ENCODE assay signal across 12 mouse cellular contexts in genomic region chr4:117259909-117260308, GRCm38 (mm10). TPM values are rescaled to one million over a fixed set of nuclear protein-coding genes. Genes with fewer than 3 reads are reported as not detected.
DNase-seq lines count a peak whose midpoint lies in the region; ATAC-seq and TF ChIP-seq lines count a peak whose summit lies in the region.
"Not testable (repeated sequence)": the region's sequence is repeated elsewhere in the genome, so short reads cannot be mapped to it uniquely, and the experiment has no call there.
"Had no signal": no experiment of that assay in that cellular context is flagged by ENCODE, and none has a peak within 500 bp of the region (broad histone marks: within the 10 kb centered on the region; RNA-seq: fewer than 3 reads in every experiment).

No protein-coding gene starts in this region.

- not testable (repeated sequence) for H3K36me3 ChIP-seq in ES-E14 (ENCODE audit: control insufficient read depth, insufficient read depth, low read length, poor library complexity, severe bottlenecking); heart, adult 2 months (ENCODE audit: control insufficient read depth, insufficient read depth, low read length); kidney, adult 2 months (ENCODE audit: control insufficient read depth, insufficient read depth, low read length); liver, adult 2 months (ENCODE audit: control insufficient read depth, insufficient read depth, low read length); lung, postnatal 0 days (ENCODE audit: insufficient read depth, low read length)

- WGBS in heart, adult 2 months = 70% methylated on average over 6 of the region's 6 CpGs
- whole genome bisulfite sequencing in kidney, adult 2 months = 85% methylated on average over 6 of the region's 6 CpGs
- 83% methylated on average over 6 of the region's 6 CpGs for WGBS in liver, adult 2 months
- 74% methylated on average over 6 of the region's 6 CpGs for WGBS in lung, postnatal 0 days

- not testable (repeated sequence) for H3K27ac ChIP-seq in ES-E14 (ENCODE audit: insufficient read depth, low read depth, low read length, poor library complexity, severe bottlenecking); heart, adult 2 months; kidney, adult 2 months (ENCODE audit: insufficient read depth, low read depth, low read length); liver, adult 2 months (replicated peaks; ENCODE audit: insufficient read depth, low read depth, low read length); lung, postnatal 0 days (ENCODE audit: low read length)

- in situ Hi-C loops in ES-E14 (cut with MboI; ENCODE audit: low sequenced_read_pairs in 2 of 2, unreplicated experiment in 2 of 2) = not testable (repeated sequence)

- not testable (repeated sequence) for H3K9me3 ChIP-seq in ES-E14 (ENCODE audit: control insufficient read depth, insufficient read depth, low read depth, low read length); lung, postnatal 0 days (ENCODE audit: low read length)

- peak; percentile 17; the same call in 1 of the 2 replicates for TF ChIP-seq CTCF in heart, adult 2 months (IDR thresholded peaks at IDR 0.05)
- TF ChIP-seq CTCF in kidney, adult 2 months (conservative IDR thresholded peaks at IDR 0.05; ENCODE audit: insufficient read depth, insufficient read length, low read depth, low read length) = peak; percentile 26; the same call in 1 of the 2 replicates
- peak; percentile 37 for TF ChIP-seq CTCF in liver, adult 2 months (IDR thresholded peaks at IDR 0.05; ENCODE audit: low read depth, low read length)
- peak; percentile 27; the same call in 1 of the 2 replicates for TF ChIP-seq CTCF in lung, postnatal 0 days (IDR thresholded peaks at IDR 0.05)

- intact Hi-C loops in heart, adult 2 months (cut with DNase I) = not testable (repeated sequence)

- not testable (repeated sequence) for TF ChIP-seq POLR2A in heart, adult 2 months (IDR thresholded peaks at IDR 0.05; ENCODE audit: insufficient read depth, low read depth, low read length); kidney, adult 2 months (IDR thresholded peaks at IDR 0.05; ENCODE audit: low read depth, low read length); liver, adult 2 months (IDR thresholded peaks at IDR 0.05; ENCODE audit: extremely low read depth, insufficient read depth, low read length)

- H3K4me2 ChIP-seq in lung, postnatal 0 days (replicated peaks; ENCODE audit: low read depth, low read length) = not testable (repeated sequence)

- not testable (repeated sequence) for H3K4me3 ChIP-seq in ES-E14 (ENCODE audit: insufficient read depth in 1 of 2, low read depth in 1 of 2, low read length in 2 of 2, poor library complexity in 1 of 2, severe bottlenecking in 1 of 2); heart, adult 2 months; kidney, adult 2 months (ENCODE audit: insufficient read depth, low read depth, low read length); liver, adult 2 months (ENCODE audit: insufficient read depth, low read depth, low read length); lung, postnatal 0 days (ENCODE audit: low read depth, low read length)

- H3K9ac ChIP-seq in ES-E14 (ENCODE audit: insufficient read depth, low read depth, low read length, poor library complexity, severe bottlenecking); heart, adult 2 months (ENCODE audit: low read depth, low read length); liver, adult 2 months (ENCODE audit: low read depth, low read length); lung, postnatal 0 days (replicated peaks; ENCODE audit: low read depth): not testable (repeated sequence)

- peak; percentile 29 for DNase-seq in CD4-positive, CD25-positive, alpha-beta regulatory T cell, adult 2 months (ENCODE audit: low read depth, low spot score)
- not testable (repeated sequence) for DNase-seq in ES-E14 (ENCODE audit: low read depth, low spot score); heart, adult 2 months; kidney, adult 2 months; liver, adult 2 months (ENCODE audit: extremely low read depth, low read depth, low spot score); lung, postnatal 0 days (ENCODE audit: low spot score)
- peak; percentile 55 for DNase-seq in adrenal gland, postnatal 14 days

- H3K79me2 ChIP-seq in heart, adult 2 months (replicated peaks; ENCODE audit: control insufficient read depth, insufficient read depth, low read length); liver, adult 2 months (ENCODE audit: control insufficient read depth, insufficient read depth, low read length): not testable (repeated sequence)

- not testable (repeated sequence) for H3K4me1 ChIP-seq in ES-E14 (ENCODE audit: control insufficient read depth in 2 of 2, insufficient read depth in 2 of 2, low read length in 2 of 2, poor library complexity in 1 of 2); heart, adult 2 months (ENCODE audit: control insufficient read depth, insufficient read depth, low read length); kidney, adult 2 months (ENCODE audit: control insufficient read depth, insufficient read depth, low read length); liver, adult 2 months (ENCODE audit: control insufficient read depth, insufficient read depth, low read length); lung, postnatal 0 days (ENCODE audit: insufficient read depth, low read depth, low read length)

- not testable (repeated sequence) for H3K27me3 ChIP-seq in heart, adult 2 months (ENCODE audit: control insufficient read depth, insufficient read depth, low read length); kidney, adult 2 months (replicated peaks; ENCODE audit: control insufficient read depth, insufficient read depth, low read length); liver, adult 2 months (ENCODE audit: control insufficient read depth, insufficient read depth, low read length); lung, postnatal 0 days (replicated peaks; ENCODE audit: insufficient read depth, low read length)

- TF ChIP-seq EP300 in heart, adult 2 months (IDR thresholded peaks at IDR 0.05; ENCODE audit: insufficient read depth, low read depth, low read length); lung, postnatal 0 days (IDR thresholded peaks at IDR 0.05): not testable (repeated sequence)

- ATAC-seq in lung, postnatal 0 days = not testable (repeated sequence)

TF ChIP-seq in ES-E14, 5 proteins besides CTCF, POLR2A, EP300 and RAD21:
- 0 out of 2 replicates have a peak, but pooled peaks have one; percentile 7 for TF ChIP-seq ZC3H11A (IDR thresholded peaks at IDR 0.05; ENCODE audit: borderline replicate concordance, low read depth, low read length)

RNA-seq across cellular contexts. Expression of gene Armh1, which starts 8.0 kb away (rescaled TPM):
- total RNA-seq in ES-E14 (2012; rRNA removed) = 0.18 TPM in 1 of 2 replicates, not detected in the other
- 2.2 and 2.4 TPM in 2 replicates for total RNA-seq in adrenal gland, postnatal 14 days (2021)
- total RNA-seq in heart, adult 2 months (2021) = not detected
- 0.43 TPM in 1 of 2 replicates, not detected in the other for polyA plus RNA-seq in heart, adult 2 months (2012; rRNA removed)
- 0.25 and 0.53 TPM in 2 replicates for polyA plus RNA-seq in kidney, adult 2 months (2012; rRNA removed)
- not detected in 2 replicates for total RNA-seq in liver, adult 2 months (2014; rRNA removed)
- not detected in 2 replicates for polyA plus RNA-seq in liver, adult 2 months (2012; rRNA removed)
- polyA plus RNA-seq in lung, postnatal 0 days (2015; fragmentation: Nextera tagmentation; extraction: Ambion mirVana) = 3.8 and 5.0 TPM in 2 replicates
- total RNA-seq: common myeloid progenitor, adult 5-6 weeks; gastrocnemius, adult 8-10 months; gastrocnemius, postnatal 36 days had no signal
- polyA plus RNA-seq: activated CD4-positive, CD25-positive, alpha-beta regulatory T cell, adult 4 months; erythroblast, embryonic 14.5 days had no signal

RNA-seq across cellular contexts. Expression of gene Tmem53, which starts 8.2 kb away (rescaled TPM):
- total RNA-seq in ES-E14 (2012; rRNA removed) = 2.2 and 3.4 TPM in 2 replicates
- total RNA-seq in adrenal gland, postnatal 14 days (2021) = 53.1 and 57.3 TPM in 2 replicates
- 10 to 100 TPM; 25.0 to 30.6 TPM for total RNA-seq in heart, adult 2 months (2021)
- polyA plus RNA-seq in heart, adult 2 months (2012; rRNA removed) = 51.8 and 62.3 TPM in 2 replicates
- 88.1 and 93.5 TPM in 2 replicates for polyA plus RNA-seq in kidney, adult 2 months (2012; rRNA removed)
- total RNA-seq in liver, adult 2 months (2014; rRNA removed) = 32.1 and 49.6 TPM in 2 replicates
- polyA plus RNA-seq in liver, adult 2 months (2012; rRNA removed) = 110 and 121 TPM in 2 replicates
- 23.5 and 27.6 TPM in 2 replicates for polyA plus RNA-seq in lung, postnatal 0 days (2015; fragmentation: Nextera tagmentation; extraction: Ambion mirVana)
- total RNA-seq: common myeloid progenitor, adult 5-6 weeks had no signal
